ENCODE assay signal across 33 mouse cellular contexts in genomic region chr2:154005094-154005493, GRCm38 (mm10). TPM values are rescaled to one million over a fixed set of nuclear protein-coding genes. Genes with fewer than 3 reads are reported as not detected.
DNase-seq lines count a peak whose midpoint lies in the region; ATAC-seq and TF ChIP-seq lines count a peak whose summit lies in the region.
"Had no signal": no experiment of that assay in that cellular context is flagged by ENCODE, and none has a peak within 500 bp of the region (broad histone marks: within the 10 kb centered on the region; RNA-seq: fewer than 3 reads in every experiment).

No protein-coding gene starts in this region.

- no peak overlapping the region for H3K27ac ChIP-seq in forebrain, postnatal 0 days (ENCODE audit: low read depth, low read length)
- no peak overlapping the region for H3K27ac ChIP-seq in forebrain, embryonic 13.5 days
- no peak overlapping the region for H3K27ac ChIP-seq in lung, embryonic 14.5 days (ENCODE audit: low read depth)
- no peak overlapping the region for H3K27ac ChIP-seq in layer of hippocampus, adult 2 months
- H3K27ac ChIP-seq: heart, adult 2 months; heart, embryonic 13.5 days; kidney, postnatal 0 days; limb, embryonic 12.5 days; liver, embryonic 15.5 days; stomach, embryonic 15.5 days had no signal

- no peak overlapping the region for H3K4me3 ChIP-seq in forebrain, postnatal 0 days (ENCODE audit: low read depth, low read length)
- no peak overlapping the region for H3K4me3 ChIP-seq in forebrain, embryonic 13.5 days
- no peak overlapping the region for H3K4me3 ChIP-seq in lung, embryonic 14.5 days (ENCODE audit: low read depth, low read length)
- no peak overlapping the region for H3K4me3 ChIP-seq in lung, adult 2 months (replicated peaks; ENCODE audit: extremely low read depth, low read depth, low read length)
- H3K4me3 ChIP-seq in layer of hippocampus, adult 2 months: no peak overlapping the region
- H3K4me3 ChIP-seq: heart, adult 2 months; heart, embryonic 13.5 days; limb, embryonic 12.5 days; liver, embryonic 15.5 days; stomach, embryonic 15.5 days had no signal

- H3K27me3 ChIP-seq in forebrain, postnatal 0 days (ENCODE audit: insufficient read depth, low read length): no peaks in the 10 kb centered on the region
- no peaks in the 10 kb centered on the region for H3K27me3 ChIP-seq in forebrain, embryonic 13.5 days
- no peaks in the 10 kb centered on the region for H3K27me3 ChIP-seq in lung, embryonic 14.5 days (ENCODE audit: insufficient read depth, low read length)
- H3K27me3 ChIP-seq: limb, embryonic 12.5 days; liver, embryonic 15.5 days; stomach, embryonic 15.5 days had no signal

- no peak for TF ChIP-seq POLR2A in lung, adult 2 months (IDR thresholded peaks at IDR 0.05; ENCODE audit: borderline replicate concordance, extremely low read depth, low read depth, low read length)
- TF ChIP-seq POLR2A in brain, embryonic 14.5 days (IDR thresholded peaks at IDR 0.05; ENCODE audit: borderline replicate concordance, extremely low read depth, insufficient read depth, insufficient read length, poor library complexity, severe bottlenecking): no peak

- peak; percentile 1 for DNase-seq in forebrain, postnatal 0 days
- peak; percentile 65 for DNase-seq in lung, embryonic 14.5 days
- DNase-seq in lung, adult 2 months: no peak
- DNase-seq in brain, embryonic 14.5 days (ENCODE audit: low read depth): peak; percentile 9
- peak; percentile 40 for DNase-seq in lung, postnatal 14 days
- no peak for DNase-seq in layer of hippocampus, adult 2 months (ENCODE audit: low spot score in 2 of 2)
- no peak for DNase-seq in embryo, embryonic 10.5 days (ENCODE audit: low spot score)
- DNase-seq: cerebellum, adult 8-10 months; cerebellum, postnatal 36 days; gastrocnemius, postnatal 14 days; heart, adult 2 months; heart, postnatal 14 days; kidney, adult 18-20 months; thymus, adult 18-20 months; thymus, postnatal 36 days had no signal

- H3K36me3 ChIP-seq in forebrain, postnatal 0 days (ENCODE audit: insufficient read depth): no peaks in the 10 kb centered on the region
- no peaks in the 10 kb centered on the region for H3K36me3 ChIP-seq in forebrain, embryonic 13.5 days (ENCODE audit: poor library complexity, severe bottlenecking)
- H3K36me3 ChIP-seq in lung, embryonic 14.5 days (ENCODE audit: insufficient read depth): no peaks in the 10 kb centered on the region
- H3K36me3 ChIP-seq: heart, embryonic 13.5 days; limb, embryonic 12.5 days; liver, embryonic 15.5 days; stomach, embryonic 15.5 days had no signal

- no peaks in the 10 kb centered on the region for H3K4me1 ChIP-seq in forebrain, postnatal 0 days (ENCODE audit: insufficient read depth)
- H3K4me1 ChIP-seq in forebrain, embryonic 13.5 days: no peaks in the 10 kb centered on the region; the same call in 1 of the 2 replicates
- no peaks in the 10 kb centered on the region for H3K4me1 ChIP-seq in lung, embryonic 14.5 days (ENCODE audit: insufficient read depth)
- no peaks in the 10 kb centered on the region for H3K4me1 ChIP-seq in lung, adult 2 months (ENCODE audit: control insufficient read depth, insufficient read depth, low read length)
- H3K4me1 ChIP-seq: heart, embryonic 13.5 days; limb, embryonic 12.5 days; liver, embryonic 15.5 days; stomach, embryonic 15.5 days had no signal

- no peak for ATAC-seq in forebrain, postnatal 0 days
- ATAC-seq in forebrain, embryonic 13.5 days: no peak
- peak; percentile 49; the same call in 1 of the 2 replicates for ATAC-seq in lung, embryonic 14.5 days (ENCODE audit: insufficient read depth)
- ATAC-seq: forebrain, embryonic 16.5 days; inflammation-experienced regulatory T-cells, adult 6 months; midbrain, embryonic 16.5 days; Patski had no signal

- no peak for TF ChIP-seq CTCF in forebrain, postnatal 0 days (IDR thresholded peaks at IDR 0.05; ENCODE audit: low read depth)
- TF ChIP-seq CTCF in lung, embryonic 14.5 days (IDR thresholded peaks at IDR 0.05; ENCODE audit: low read depth): no peak
- no peak for TF ChIP-seq CTCF in lung, adult 2 months (IDR thresholded peaks at IDR 0.05; ENCODE audit: insufficient read depth, low read length)
- TF ChIP-seq CTCF in brain, embryonic 14.5 days (IDR thresholded peaks at IDR 0.05; ENCODE audit: borderline replicate concordance, extremely low read depth, insufficient read depth, insufficient read length): no peak
- TF ChIP-seq CTCF in layer of hippocampus, adult 2 months (conservative IDR thresholded peaks at IDR 0.05): no peak

- 89% methylated on average over 1 of the region's 1 CpGs for WGBS in forebrain, postnatal 0 days
- 95% methylated on average over 1 of the region's 1 CpGs for WGBS in forebrain, embryonic 13.5 days
- 68% methylated on average over 1 of the region's 1 CpGs for WGBS in lung, embryonic 14.5 days
- WGBS in lung, adult 2 months: 71% methylated on average over 1 of the region's 1 CpGs

- H3K9me3 ChIP-seq in forebrain, postnatal 0 days (ENCODE audit: low read length): no peaks in the 10 kb centered on the region
- H3K9me3 ChIP-seq in forebrain, embryonic 13.5 days (replicated peaks): no peaks in the 10 kb centered on the region
- no peaks in the 10 kb centered on the region for H3K9me3 ChIP-seq in lung, embryonic 14.5 days (ENCODE audit: low read depth, low read length)
- H3K9me3 ChIP-seq: heart, embryonic 13.5 days; limb, embryonic 12.5 days; liver, embryonic 15.5 days; stomach, embryonic 15.5 days had no signal

- no peak overlapping the region for H3K9ac ChIP-seq in forebrain, postnatal 0 days
- no peak overlapping the region for H3K9ac ChIP-seq in forebrain, embryonic 13.5 days
- H3K9ac ChIP-seq in lung, embryonic 14.5 days: no peak overlapping the region
- H3K9ac ChIP-seq: heart, embryonic 13.5 days; limb, embryonic 12.5 days; liver, embryonic 15.5 days; stomach, embryonic 15.5 days had no signal

- H3K4me2 ChIP-seq in forebrain, postnatal 0 days (ENCODE audit: low read depth): no peak overlapping the region
- no peak overlapping the region for H3K4me2 ChIP-seq in forebrain, embryonic 13.5 days
- no peak overlapping the region for H3K4me2 ChIP-seq in lung, embryonic 14.5 days
- H3K4me2 ChIP-seq: heart, embryonic 13.5 days; limb, embryonic 12.5 days; liver, embryonic 15.5 days; stomach, embryonic 15.5 days had no signal

RNA-seq across cellular contexts. Expression of gene Bpifa2, which starts 3.0 kb away (rescaled TPM):
- not detected in 2 replicates for total RNA-seq in forebrain, postnatal 0 days (2014; rRNA removed)
- polyA plus RNA-seq in forebrain, postnatal 0 days (2015; fragmentation: Nextera tagmentation; extraction: Ambion mirVana): not detected in 2 replicates
- not detected in 2 replicates for polyA plus RNA-seq in forebrain, embryonic 13.5 days (2015; fragmentation: Nextera tagmentation; extraction: Ambion mirVana)
- not detected in 2 replicates for polyA plus RNA-seq in lung, embryonic 14.5 days (2014; fragmentation: Nextera tagmentation; extraction: Ambion mirVana)
- not detected in 2 replicates for polyA plus RNA-seq in lung, adult 2 months (2012; rRNA removed)
- polyA plus RNA-seq in brain, embryonic 14.5 days (2012; rRNA removed): not detected in 2 replicates
- total RNA-seq in layer of hippocampus, adult 2 months (2021): not detected
- total RNA-seq: adrenal gland, adult 18-20 months; ES-E14; gastrocnemius, postnatal 14 days; heart, adult 2 months; heart, postnatal 14 days; layer of hippocampus, adult 18-20 months; layer of hippocampus, postnatal 25 days; left cerebral cortex, postnatal 10 days; megakaryocyte, adult 5-6 weeks had no signal
- polyA plus RNA-seq: forebrain, embryonic 16.5 days; heart, adult 2 months; heart, embryonic 13.5 days; hindbrain, embryonic 11.5 days; inflammation-experienced regulatory T-cells, adult 6 months; kidney, postnatal 0 days; limb, embryonic 12.5 days; liver, embryonic 15.5 days; midbrain, embryonic 16.5 days; neural tube, embryonic 14.5 days; Patski; stomach, embryonic 15.5 days had no signal

RNA-seq across cellular contexts. Expression of gene Bpifa6, which starts 30.3 kb away (rescaled TPM):
- not detected in 2 replicates for total RNA-seq in forebrain, postnatal 0 days (2014; rRNA removed)
- not detected in 2 replicates for polyA plus RNA-seq in forebrain, postnatal 0 days (2015; fragmentation: Nextera tagmentation; extraction: Ambion mirVana)
- not detected in 2 replicates for polyA plus RNA-seq in forebrain, embryonic 13.5 days (2015; fragmentation: Nextera tagmentation; extraction: Ambion mirVana)
- not detected in 2 replicates for polyA plus RNA-seq in lung, embryonic 14.5 days (2014; fragmentation: Nextera tagmentation; extraction: Ambion mirVana)
- polyA plus RNA-seq in lung, adult 2 months (2012; rRNA removed): not detected in 2 replicates
- not detected in 2 replicates for polyA plus RNA-seq in brain, embryonic 14.5 days (2012; rRNA removed)
- total RNA-seq in layer of hippocampus, adult 2 months (2021): not detected
- total RNA-seq: adrenal gland, adult 18-20 months; ES-E14; gastrocnemius, postnatal 14 days; heart, adult 2 months; heart, postnatal 14 days; layer of hippocampus, adult 18-20 months; layer of hippocampus, postnatal 25 days; left cerebral cortex, postnatal 10 days; megakaryocyte, adult 5-6 weeks had no signal
- polyA plus RNA-seq: forebrain, embryonic 16.5 days; heart, embryonic 13.5 days; hindbrain, embryonic 11.5 days; inflammation-experienced regulatory T-cells, adult 6 months; kidney, postnatal 0 days; limb, embryonic 12.5 days; liver, embryonic 15.5 days; midbrain, embryonic 16.5 days; neural tube, embryonic 14.5 days; Patski; stomach, embryonic 15.5 days had no signal

Comparison
In these comparisons a context has a peak if more than half of its experiments do, and no peak if none do; other contexts are left out.
1. DNase-seq: peak in forebrain, postnatal 0 days (single experiment), lung, embryonic 14.5 days (single experiment), brain, embryonic 14.5 days (single experiment) and lung, postnatal 14 days (single experiment); none in lung, adult 2 months (single experiment), layer of hippocampus, adult 2 months (0 of 2) and embryo, embryonic 10.5 days (single experiment).